Mouse (Mus musculus) forebrain, embryonic 16.5 days (tissue): ENCODE measurements around the gene Gm42742. TPM values are rescaled to one million over a fixed set of nuclear protein-coding genes. Genes with fewer than 3 reads are reported as not detected.

Source experiments
- ATAC-seq: fragments of 200-750 bp; cut with Nextera tagmentation; 2 replicates; pipeline ENCODE4 v1.8.0; 2017; ENCODE audit warnings: mild to moderate bottlenecking, moderate library complexity
- H3K27ac ChIP-seq: fragments of 300-500 bp; sonication (generic); 2 replicates; pipeline ENCODE4 v1.5.1; 2014; ENCODE audit warnings: low read length, control low read depth
- H3K27me3 ChIP-seq: fragments of 300-500 bp; sonication (generic); replicated peaks from 2 replicates; pipeline ENCODE4 v1.6.1; 2014; ENCODE audit warnings: low read length; ENCODE audit not compliant: control insufficient read depth, insufficient read depth
- H3K36me3 ChIP-seq: fragments of 300-500 bp; sonication (generic); 2 replicates; pipeline ENCODE4 v1.6.1; 2014; ENCODE audit not compliant: control insufficient read depth, insufficient read depth
- H3K4me1 ChIP-seq: fragments of 300-500 bp; sonication (generic); replicated peaks from 2 replicates; pipeline ENCODE4 v1.6.1; 2014; ENCODE audit warnings: low read length; ENCODE audit not compliant: control insufficient read depth, insufficient read depth
- H3K4me2 ChIP-seq: fragments of 300-500 bp; sonication (generic); 2 replicates; pipeline ENCODE4 v1.6.1; 2014; ENCODE audit warnings: mild to moderate bottlenecking, low read length, control low read depth
- H3K4me3 ChIP-seq: fragments of 300-500 bp; sonication (generic); replicated peaks from 2 replicates; pipeline ENCODE4 v1.5.1; 2014; ENCODE audit warnings: mild to moderate bottlenecking, low read length, control low read depth
- H3K9ac ChIP-seq: fragments of 300-500 bp; sonication (generic); replicated peaks from 2 replicates; pipeline ENCODE4 v1.6.1; 2014; ENCODE audit warnings: low read depth, low read length, control low read depth
- H3K9me3 ChIP-seq: fragments of 300-500 bp; sonication (generic); 2 replicates; pipeline ENCODE4 v1.6.1; 2016; ENCODE audit warnings: low read length; ENCODE audit not compliant: control insufficient read depth
- WGBS: fragments of 180-500 bp; shearing (Covaris S2); extraction: QIAGEN DNeasy Blood & Tissue Kit; methylation state at CpG from one replicate; pipeline ENCODE4 v1.1.7; 2014; 5-methylcytosine and 5-hydroxymethylcytosine counted together
- polyA plus RNA-seq: library from polyadenylated mRNA; unstranded; fragments of >200 nt; fragmentation: Nextera tagmentation; extraction: Ambion mirVana; gene quantifications from 2 replicates; pipeline ENCODE4 v1.2.1, GENCODE M21; 2015

The Gm42742 gene
- polyA plus RNA-seq, 1 experiment from 2014 or later, result 74.1 TPM

GRCm38 (mm10) chr7:126986319-126986718 is 34.6 kb downstream of the Gm42742 start:
- no peak for ATAC-seq
- Histone ChIP-seq H3K4me2 (no peak overlapping the region), H3K9ac (no peak overlapping the region), H3K27ac (no peak overlapping the region), H3K9me3 (no peaks in the 10 kb centered on the region), H3K27me3 (no peaks in the 10 kb centered on the region), H3K4me1 (no peaks in the 10 kb centered on the region), H3K4me3 (no peak overlapping the region), H3K36me3 (no peaks in the 10 kb centered on the region)
- 36% methylated on average over 9 of the region's 9 CpGs for WGBS

DNA sequence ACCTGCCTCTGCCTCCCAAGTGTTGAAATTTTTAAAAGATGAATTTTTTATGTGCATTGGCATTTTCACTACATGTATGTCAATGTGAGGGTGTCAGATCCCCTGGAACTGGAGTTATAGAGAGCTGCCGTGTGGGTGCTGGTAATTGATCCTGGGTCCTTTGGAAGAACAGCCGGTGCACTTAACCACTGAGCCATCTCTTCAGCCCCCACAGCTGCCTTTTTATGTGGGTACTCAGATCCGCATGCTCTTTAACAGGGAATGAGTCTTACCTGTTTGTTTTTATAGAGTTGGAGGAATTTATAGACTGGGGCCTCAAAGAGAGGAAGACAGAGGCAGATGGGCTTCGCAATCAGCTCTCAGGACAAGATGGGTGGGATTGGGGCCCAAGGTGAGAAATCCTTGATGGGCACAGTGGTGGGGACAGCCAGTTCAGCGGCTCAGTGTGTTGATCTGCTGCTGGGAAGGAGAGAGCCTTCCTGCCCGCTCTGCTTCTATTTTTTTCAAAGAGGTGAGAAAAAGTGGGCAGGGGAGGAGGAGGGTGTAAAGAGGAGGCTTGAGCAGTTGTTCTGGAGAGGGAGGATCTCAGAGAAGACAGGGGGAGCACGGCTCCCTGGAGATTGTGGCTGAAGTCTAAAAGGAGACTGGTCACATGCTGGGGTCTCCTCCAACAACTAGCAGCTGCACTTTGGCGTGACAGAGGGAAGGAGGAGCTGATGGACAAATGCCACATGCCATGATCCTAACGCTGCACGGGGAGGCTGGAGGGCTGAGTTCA is 36.0 kb downstream of the Gm42742 start:
- 64% methylated on average over 10 of the region's 10 CpGs for WGBS
- H3K9ac ChIP-seq, result no peak overlapping the region
- no peak overlapping the region for H3K4me2 ChIP-seq
- H3K9me3 ChIP-seq, result no peaks in the 10 kb centered on the region
- no peak overlapping the region for H3K27ac ChIP-seq
- H3K4me1 ChIP-seq, result no peaks in the 10 kb centered on the region
- no peak for ATAC-seq
- H3K36me3 ChIP-seq, result no peaks in the 10 kb centered on the region; the same call in 1 of the 2 replicates
- H3K4me3 ChIP-seq, result no peak overlapping the region
- H3K27me3 ChIP-seq, result no peaks in the 10 kb centered on the region

DNA sequence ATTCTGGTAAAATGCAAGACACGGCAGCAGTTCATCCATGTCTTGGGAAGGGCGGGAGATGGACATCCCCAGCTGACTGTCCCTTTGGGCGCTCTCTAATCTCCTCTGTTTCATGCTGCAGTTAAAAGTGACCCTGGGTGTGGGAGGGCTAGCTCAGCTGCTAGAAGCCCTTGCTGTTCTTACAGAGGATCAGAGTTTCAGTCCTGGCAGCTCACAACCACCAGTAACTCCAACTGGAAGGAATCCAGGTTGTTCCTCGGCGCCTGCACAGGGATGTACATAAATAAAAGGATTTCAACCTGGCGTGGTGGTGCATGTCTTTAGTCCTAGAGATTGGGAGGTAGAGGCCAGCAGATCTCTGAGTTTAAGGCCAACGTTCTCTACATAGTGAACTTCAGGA is 37.8 kb downstream of the Gm42742 start:
- H3K4me2 ChIP-seq, result no peak overlapping the region
- peaks cover 9% of the 10 kb centered on the region; the same call in 1 of the 2 replicates for H3K36me3 ChIP-seq
- no peak for ATAC-seq
- no peak overlapping the region for H3K4me3 ChIP-seq
- H3K9ac ChIP-seq, result no peak overlapping the region
- WGBS, result 79% methylated on average over 7 of the region's 7 CpGs
- H3K4me1 ChIP-seq, result no peaks in the 10 kb centered on the region
- no peak overlapping the region for H3K27ac ChIP-seq
- no peaks in the 10 kb centered on the region for H3K27me3 ChIP-seq
- H3K9me3 ChIP-seq, result no peaks in the 10 kb centered on the region

DNA sequence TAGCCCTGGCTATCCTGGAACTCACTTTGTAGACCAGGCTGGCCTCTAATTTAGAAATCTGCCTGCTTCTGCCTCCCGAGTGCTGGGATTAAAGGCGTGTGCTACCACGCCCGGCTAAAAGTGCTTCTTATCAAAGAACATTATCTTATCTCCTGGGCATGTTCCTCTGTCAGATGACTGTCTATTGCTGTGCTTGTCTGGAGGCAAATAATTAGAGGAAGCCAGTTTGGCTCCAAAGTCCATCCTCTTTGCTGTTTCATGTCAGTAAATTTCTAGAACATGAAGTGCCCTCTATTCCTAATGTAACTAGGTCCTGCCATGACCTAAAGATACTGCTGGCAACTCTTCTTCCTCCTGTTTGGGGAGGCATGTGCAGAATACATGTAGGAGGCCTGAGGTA is 38.8 kb downstream of the Gm42742 start:
- Histone ChIP-seq H3K9me3 (no peaks in the 10 kb centered on the region), H3K36me3 (peaks cover 9% of the 10 kb centered on the region; the same call in 1 of the 2 replicates), H3K4me1 (peaks cover 7% of the 10 kb centered on the region), H3K27me3 (no peaks in the 10 kb centered on the region), H3K4me3 (no peak overlapping the region), H3K9ac (no peak overlapping the region), H3K4me2 (no peak overlapping the region), H3K27ac (no peak overlapping the region)
- WGBS, result 97% methylated on average over 4 of the region's 4 CpGs
- no peak for ATAC-seq

- H3K4me3 ChIP-seq, result no peak overlapping the region
- no peak overlapping the region for H3K4me2 ChIP-seq
- ATAC-seq, result no peak
- peaks cover 9% of the 10 kb centered on the region; the same call in 1 of the 2 replicates for H3K36me3 ChIP-seq
- 80% methylated on average over 2 of the region's 2 CpGs for WGBS
- H3K27me3 ChIP-seq, result no peaks in the 10 kb centered on the region
- H3K9ac ChIP-seq, result no peak overlapping the region
- H3K27ac ChIP-seq, result no peak overlapping the region
- peaks cover 10% of the 10 kb centered on the region for H3K4me1 ChIP-seq
- no peaks in the 10 kb centered on the region for H3K9me3 ChIP-seq
These were observed 39.3 kb downstream of the Gm42742 start for GRCm38 (mm10) chr7:126981601-126982000.

DNA sequence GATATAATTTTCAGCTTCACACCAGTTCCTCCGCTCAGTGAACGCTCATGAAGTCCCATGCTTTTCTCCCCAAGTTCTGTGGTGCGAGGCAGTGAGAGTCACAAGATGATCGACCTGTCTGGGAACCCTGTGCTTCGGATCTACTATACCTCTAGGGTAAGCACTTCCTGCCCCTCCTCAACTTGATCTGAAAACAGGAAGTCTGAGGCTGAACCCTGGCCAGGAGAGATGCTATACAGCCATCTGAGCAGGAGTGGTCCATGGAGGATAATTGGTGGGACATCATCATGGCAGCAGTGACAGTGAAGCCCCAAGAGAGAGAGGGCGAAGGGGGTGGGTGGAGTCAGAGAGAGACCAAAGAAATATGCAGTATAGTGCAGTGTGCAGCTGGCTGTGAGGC is 42.1 kb downstream of the Gm42742 start:
- Histone ChIP-seq H3K27ac (no peak overlapping the region), H3K9me3 (no peaks in the 10 kb centered on the region), H3K9ac (no peak overlapping the region), H3K4me1 (peaks cover 15% of the 10 kb centered on the region), H3K27me3 (no peaks in the 10 kb centered on the region), H3K36me3 (peaks cover 9% of the 10 kb centered on the region; the same call in 1 of the 2 replicates), H3K4me2 (no peak overlapping the region), H3K4me3 (no peak overlapping the region)
- 90% methylated on average over 6 of the region's 6 CpGs for WGBS
- ATAC-seq, result no peak

DNA sequence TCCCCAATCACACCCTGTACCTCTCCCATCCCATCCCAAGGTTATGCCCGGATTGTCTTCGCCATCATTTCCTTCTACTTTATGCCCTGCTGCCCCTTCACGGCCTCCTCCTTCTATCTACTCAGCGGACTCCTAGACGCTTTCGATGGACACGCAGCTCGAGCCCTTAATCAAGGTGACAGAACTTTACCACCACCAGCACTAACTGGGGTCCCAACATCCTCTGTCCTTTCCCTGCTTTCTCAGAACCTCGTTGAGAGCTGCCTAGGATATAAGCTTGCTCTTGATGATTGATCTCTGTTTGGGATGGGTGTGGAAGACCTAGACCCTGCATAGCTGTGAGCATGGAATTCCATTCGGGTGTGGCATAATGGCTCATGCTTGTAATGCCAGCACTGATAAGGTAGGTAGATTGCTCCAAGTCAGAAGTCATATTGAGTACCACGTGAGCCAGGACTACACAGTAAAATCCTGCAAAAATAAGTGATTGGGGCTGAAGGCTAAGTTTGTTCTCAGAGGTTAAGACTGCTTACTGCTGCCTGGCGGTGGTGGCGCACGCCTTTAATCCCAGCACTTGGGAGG is 43.9 kb downstream of the Gm42742 start:
- Histone ChIP-seq H3K27me3 (no peaks in the 10 kb centered on the region), H3K4me2 (peak overlapping the region; percentile 92), H3K9me3 (no peaks in the 10 kb centered on the region), H3K36me3 (peaks cover 12% of the 10 kb centered on the region), H3K4me3 (peak overlapping the region; percentile 78), H3K4me1 (peaks cover 15% of the 10 kb centered on the region), H3K27ac (no peak overlapping the region), H3K9ac (peak overlapping the region; percentile 95)
- WGBS, result 31% methylated on average over 14 of the region's 14 CpGs
- ATAC-seq, result no peak

DNA sequence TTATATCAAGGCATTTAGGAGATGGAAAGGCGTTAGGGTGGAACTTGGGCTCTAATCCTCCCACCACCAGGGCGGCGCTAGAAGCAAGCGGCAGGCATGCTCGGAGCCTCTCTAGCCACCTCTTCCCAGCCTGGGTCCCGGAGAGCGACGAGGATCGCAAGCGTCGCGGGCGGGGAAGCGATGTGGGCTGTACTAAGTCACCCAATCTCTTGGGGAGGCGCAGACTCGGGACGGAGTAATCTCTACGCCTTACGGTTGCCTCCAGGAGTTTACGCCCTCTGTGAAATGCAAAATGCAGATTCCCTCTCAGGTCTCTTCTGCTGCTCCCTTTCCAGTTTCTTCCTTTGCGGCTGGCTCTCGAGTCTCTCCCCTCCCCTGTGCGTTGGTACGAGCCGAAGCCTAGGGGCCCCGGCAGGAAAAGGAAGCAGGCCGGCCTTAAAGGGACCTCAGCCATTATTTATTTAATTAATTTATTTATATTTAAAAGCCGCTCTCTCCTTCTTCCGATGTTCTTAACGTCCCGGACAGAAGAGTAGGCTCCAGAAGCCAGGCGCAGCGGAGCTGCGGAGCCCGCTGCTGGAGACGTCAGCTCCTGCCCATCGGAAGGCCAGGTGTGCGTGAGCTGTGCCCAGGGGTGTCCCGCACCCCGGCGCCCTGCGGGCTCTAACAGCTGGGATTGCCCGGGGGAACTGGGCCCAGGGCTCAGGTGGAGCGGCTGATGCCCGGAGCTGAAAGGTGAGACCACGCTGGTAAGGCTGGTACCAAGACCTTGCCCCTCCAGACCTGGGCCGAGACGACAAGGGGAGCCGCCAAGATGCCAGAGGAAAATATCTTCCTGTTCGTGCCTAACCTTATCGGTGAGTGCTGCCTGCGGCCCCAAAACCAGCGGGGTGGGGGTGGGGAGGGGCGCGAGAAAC is 44.7 kb downstream of the Gm42742 start, which contains the start of gene Cdiptos:
Gene Cdiptos (minus strand): TSS at position 149 of the 917 bp plus-strand sequence.
- Histone ChIP-seq H3K36me3 (peaks cover 14% of the 10 kb centered on the region), H3K4me1 (peaks cover 15% of the 10 kb centered on the region), H3K27me3 (no peaks in the 10 kb centered on the region), H3K27ac (peak within 1 kb of the TSS; percentile 99), H3K9ac (peak within 1 kb of the TSS; percentile 95), H3K4me3 (peak within 1 kb of the TSS; percentile 78), H3K9me3 (no peaks in the 10 kb centered on the region), H3K4me2 (peak within 1 kb of the TSS; percentile 92)
- 0% methylated on average over 55 of the region's 55 CpGs for WGBS
- ATAC-seq, result peak; percentile 98

DNA sequence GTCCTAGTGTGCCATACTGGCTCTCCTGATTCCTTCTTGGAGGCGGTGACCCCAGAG is 45.2 kb downstream of the Gm42742 start, which contains the start of gene Cdipt:
Gene Cdipt (plus strand): TSS at position 22 of the 57 bp plus-strand sequence.
- Histone ChIP-seq H3K4me3 (peak within 1 kb of the TSS; percentile 78), H3K27me3 (no peaks in the 10 kb centered on the region), H3K27ac (peak within 1 kb of the TSS; percentile 99), H3K9ac (peak within 1 kb of the TSS; percentile 95), H3K4me1 (peaks cover 15% of the 10 kb centered on the region), H3K4me2 (peak within 1 kb of the TSS; percentile 92), H3K36me3 (peaks cover 18% of the 10 kb centered on the region), H3K9me3 (no peaks in the 10 kb centered on the region)
- ATAC-seq, result no peak
- 0% methylated on average over 1 of the region's 1 CpGs for WGBS
